In genomic region chr3:129220681-129221379, GRCm38 (mm10) we compare ENCODE assay signal across 10 mouse cellular contexts. TPM values are rescaled to one million over a fixed set of nuclear protein-coding genes. Genes with fewer than 3 reads are reported as not detected.
DNase-seq lines count a peak whose midpoint lies in the region; ATAC-seq and TF ChIP-seq lines count a peak whose summit lies in the region.
"Had no signal": no experiment of that assay in that cellular context is flagged by ENCODE, and none has a peak within 500 bp of the region (broad histone marks: within the 10 kb centered on the region; RNA-seq: fewer than 3 reads in every experiment).

No protein-coding gene starts in this region.

- H3K9me3 ChIP-seq in midbrain, embryonic 10.5 days (replicated peaks), result no peaks in the 10 kb centered on the region
- no peaks in the 10 kb centered on the region for H3K9me3 ChIP-seq in midbrain, postnatal 0 days (ENCODE audit: low read length)
- H3K9me3 ChIP-seq in stomach, postnatal 0 days (ENCODE audit: control insufficient read depth, low read length), result no peaks in the 10 kb centered on the region

- no peaks in the 10 kb centered on the region for H3K36me3 ChIP-seq in midbrain, embryonic 10.5 days
- no peaks in the 10 kb centered on the region for H3K36me3 ChIP-seq in midbrain, postnatal 0 days (ENCODE audit: insufficient read depth, low read length)
- no peaks in the 10 kb centered on the region for H3K36me3 ChIP-seq in stomach, postnatal 0 days (ENCODE audit: control insufficient read depth, insufficient read depth, low read length)

- peaks cover 60% of the 10 kb centered on the region for H3K4me1 ChIP-seq in midbrain, embryonic 10.5 days
- H3K4me1 ChIP-seq in midbrain, postnatal 0 days (ENCODE audit: insufficient read depth, low read length), result no peaks in the 10 kb centered on the region
- H3K4me1 ChIP-seq in stomach, postnatal 0 days (replicated peaks; ENCODE audit: control insufficient read depth, insufficient read depth), result no peaks in the 10 kb centered on the region

- no peak for TF ChIP-seq EP300 in stomach, postnatal 0 days (optimal IDR thresholded peaks at IDR 0.05)

- H3K27ac ChIP-seq in midbrain, embryonic 10.5 days (replicated peaks), result no peak overlapping the region
- H3K27ac ChIP-seq in midbrain, postnatal 0 days (ENCODE audit: low read depth, low read length), result no peak overlapping the region
- H3K27ac ChIP-seq in stomach, postnatal 0 days (replicated peaks), result no peak overlapping the region

- H3K4me2 ChIP-seq in midbrain, postnatal 0 days (ENCODE audit: low read depth, low read length, poor library complexity, severe bottlenecking), result no peak overlapping the region
- H3K4me2 ChIP-seq in stomach, postnatal 0 days (replicated peaks; ENCODE audit: low read depth), result peak overlapping the region; percentile 12; the same call in 1 of the 2 replicates

- peaks cover 100% of the 10 kb centered on the region for H3K27me3 ChIP-seq in midbrain, embryonic 10.5 days (ENCODE audit: low read depth, poor library complexity, severe bottlenecking)
- peaks cover 72% of the 10 kb centered on the region for H3K27me3 ChIP-seq in midbrain, postnatal 0 days (ENCODE audit: insufficient read depth, low read length)
- peaks cover 20% of the 10 kb centered on the region; the same call in 1 of the 2 replicates for H3K27me3 ChIP-seq in stomach, postnatal 0 days (ENCODE audit: control insufficient read depth, insufficient read depth, low read length)

- no peak overlapping the region for H3K9ac ChIP-seq in midbrain, postnatal 0 days (replicated peaks; ENCODE audit: low read length, poor library complexity, severe bottlenecking)
- no peak overlapping the region; the same call in 1 of the 2 replicates for H3K9ac ChIP-seq in stomach, postnatal 0 days (ENCODE audit: low read length)

- TF ChIP-seq CTCF in midbrain, postnatal 0 days (IDR thresholded peaks at IDR 0.05), result no peak
- no peak for TF ChIP-seq CTCF in stomach, postnatal 0 days (IDR thresholded peaks at IDR 0.05; ENCODE audit: low read depth)

- intact Hi-C loops in left cerebral cortex, postnatal 14 days (cut with DNase I), result no loop called here

- WGBS in midbrain, embryonic 10.5 days, result under 1% methylated on average over 24 of the region's 24 CpGs
- WGBS in midbrain, postnatal 0 days, result 3% methylated on average over 24 of the region's 24 CpGs
- 20% methylated on average over 24 of the region's 24 CpGs for WGBS in stomach, postnatal 0 days

- peak; percentile 61 for DNase-seq in midbrain, embryonic 10.5 days (ENCODE audit: low spot score)
- no peak for DNase-seq in midbrain, postnatal 0 days (ENCODE audit: low spot score)
- DNase-seq in gonadal fat pad, adult 2 months (ENCODE audit: low read depth), result peak; percentile 12
- DNase-seq in kidney, postnatal 25 days, result peak; percentile 74 to 92
- no peak for DNase-seq in stomach, postnatal 0 days (ENCODE audit: low spot score)
- DNase-seq in MN1 (ENCODE audit: low spot score), result no peak
- no peak for DNase-seq in left cerebral cortex, postnatal 14 days (ENCODE audit: low spot score in 2 of 2)
- DNase-seq: adrenal gland, postnatal 36 days; thymus, postnatal 4 days had no signal

- 0 out of 2 replicates have a peak overlapping the region, but pooled peaks have one; percentile 11 for H3K4me3 ChIP-seq in midbrain, embryonic 10.5 days
- no peak overlapping the region for H3K4me3 ChIP-seq in midbrain, postnatal 0 days (ENCODE audit: low read depth, low read length)
- H3K4me3 ChIP-seq in stomach, postnatal 0 days (ENCODE audit: low read depth, low read length), result no peak overlapping the region

- ATAC-seq in midbrain, postnatal 0 days (ENCODE audit: low FRiP score), result no peak
- no peak for ATAC-seq in stomach, postnatal 0 days (ENCODE audit: low FRiP score, low TSS enrichment)

RNA-seq across cellular contexts. Expression of gene Pitx2, which starts 21.2 kb away (rescaled TPM):
- 27.8 and 47.0 TPM in 2 replicates for polyA plus RNA-seq in midbrain, embryonic 10.5 days (2016; fragmentation: Nextera tagmentation; extraction: Ambion mirVana)
- total RNA-seq in midbrain, postnatal 0 days (2014; rRNA removed), result 10.4 and 13.5 TPM in 2 replicates
- polyA plus RNA-seq in midbrain, postnatal 0 days (2015; fragmentation: Nextera tagmentation; extraction: Ambion mirVana), result 28.7 and 29.9 TPM in 2 replicates
- 0.28 and 1.5 TPM in 2 replicates for polyA plus RNA-seq in gonadal fat pad, adult 2 months (2012; rRNA removed)
- 9.7 and 10.8 TPM in 2 replicates for polyA plus RNA-seq in stomach, postnatal 0 days (2015; fragmentation: Nextera tagmentation; extraction: Ambion mirVana)
- total RNA-seq in left cerebral cortex, postnatal 14 days (2021), result not detected
- total RNA-seq: adrenal gland, postnatal 36 days; left cerebral cortex, adult 8-10 months had no signal

Comparison
In these comparisons a context has a peak if more than half of its experiments do, and no peak if none do; other contexts are left out.
1. DNase-seq: peak in midbrain, embryonic 10.5 days (single experiment), gonadal fat pad, adult 2 months (single experiment) and kidney, postnatal 25 days (2 of 2); none in midbrain, postnatal 0 days (single experiment), stomach, postnatal 0 days (single experiment), MN1 (single experiment) and left cerebral cortex, postnatal 14 days (0 of 2).